Mouse (Mus musculus) c-Kit-positive CD71-positive TER-119-positive erythroid progenitor cells, embryonic 14.5 days (primary cell): Measurements from ENCODE around the gene Mum1.
"Not testable (repeated sequence)": the region's sequence is repeated elsewhere in the genome, so short reads cannot be mapped to it uniquely, and the experiment has no call there.

Experiments used
- DNase-seq: peaks from one replicate; pipeline ENCODE4 v3.0.0-alpha.2; 2013; ENCODE audit warnings: low spot score

Mum1 gene

GRCm38 (mm10) chr10:80208248-80208647, 18.0 kb upstream of the Mum1 start:
- DNase-seq = no peak

GRCm38 (mm10) chr10:80208841-80209371, 17.3 kb upstream of the Mum1 start:
- DNase-seq = no peak

GRCm38 (mm10) chr10:80211547-80212103, 14.6 kb upstream of the Mum1 start:
- not testable (repeated sequence) for DNase-seq

- DNase-seq = no peak
Observed at GRCm38 (mm10) chr10:80215048-80215772, 11.0 kb upstream of the Mum1 start.

- DNase-seq = no peak
Observed at GRCm38 (mm10) chr10:80220676-80221075, 5.6 kb upstream of the Mum1 start.

GRCm38 (mm10) chr10:80223137-80223536, 3.1 kb upstream of the Mum1 start:
- DNase-seq = not testable (repeated sequence)

GRCm38 (mm10) chr10:80226071-80226415, 191 bp upstream of the Mum1 start:
- DNase-seq = no peak

- DNase-seq = no peak
Observed at GRCm38 (mm10) chr10:80227166-80227539, 919 bp downstream of the Mum1 start.

- no peak for DNase-seq
Observed at GRCm38 (mm10) chr10:80227877-80228775, 1.9 kb downstream of the Mum1 start.

GRCm38 (mm10) chr10:80236145-80236825, 10.1 kb downstream of the Mum1 start:
- DNase-seq = no peak

GRCm38 (mm10) chr10:80237020-80237419, 10.8 kb downstream of the Mum1 start:
- DNase-seq = no peak

- DNase-seq = no peak
Observed at GRCm38 (mm10) chr10:80238306-80238705, 12.1 kb downstream of the Mum1 start.

- DNase-seq = no peak
Observed at GRCm38 (mm10) chr10:80239791-80240190, 13.6 kb downstream of the Mum1 start.

GRCm38 (mm10) chr10:80242088-80242487, 15.9 kb downstream of the Mum1 start:
- no peak for DNase-seq

- no peak for DNase-seq
Observed at GRCm38 (mm10) chr10:80242607-80243006, 16.4 kb downstream of the Mum1 start.

- no peak for DNase-seq
Observed at GRCm38 (mm10) chr10:80244791-80245399, 18.7 kb downstream of the Mum1 start.

GRCm38 (mm10) chr10:80245600-80245999, 19.4 kb downstream of the Mum1 start:
- peak; percentile 91 for DNase-seq

- DNase-seq = no peak
Observed at GRCm38 (mm10) chr10:80247849-80248248, 21.6 kb downstream of the Mum1 start.

GRCm38 (mm10) chr10:80248437-80248836, 22.2 kb downstream of the Mum1 start:
- not testable (repeated sequence) for DNase-seq

- peak; percentile 95 for DNase-seq
Observed at GRCm38 (mm10) chr10:80248971-80249640, 22.9 kb downstream of the Mum1 start, which contains the start of gene Ndufs7. Gene Ndufs7, plus strand, starts transcription at chr10:80249121.

GRCm38 (mm10) chr10:80250059-80250458, 23.8 kb downstream of the Mum1 start:
- no peak for DNase-seq
